Mouse (Mus musculus): Measurements from ENCODE around the gene Ubald1.

Gene Ubald1

DNA sequence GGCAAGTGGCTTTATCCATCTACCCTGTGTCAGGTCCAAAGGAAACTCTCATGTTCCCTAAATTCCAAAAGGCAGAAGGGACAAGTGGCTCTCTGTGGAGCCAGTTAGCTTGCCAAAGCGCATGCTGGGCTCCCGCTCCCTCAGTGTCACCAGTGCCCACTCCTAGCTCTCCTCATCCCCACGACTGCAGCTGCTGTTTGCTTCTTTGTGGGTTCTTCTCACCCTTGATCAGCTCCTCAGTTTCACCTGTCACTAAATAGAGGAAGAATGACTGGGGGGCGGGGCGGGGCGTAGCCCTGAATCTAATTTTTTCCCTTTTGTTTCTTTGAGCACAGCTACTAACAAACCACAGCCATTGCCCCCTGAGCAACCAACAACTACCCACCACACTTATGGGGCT lies 18.8 kb upstream of the Ubald1 start:
- DNase-seq: no peak

DNA sequence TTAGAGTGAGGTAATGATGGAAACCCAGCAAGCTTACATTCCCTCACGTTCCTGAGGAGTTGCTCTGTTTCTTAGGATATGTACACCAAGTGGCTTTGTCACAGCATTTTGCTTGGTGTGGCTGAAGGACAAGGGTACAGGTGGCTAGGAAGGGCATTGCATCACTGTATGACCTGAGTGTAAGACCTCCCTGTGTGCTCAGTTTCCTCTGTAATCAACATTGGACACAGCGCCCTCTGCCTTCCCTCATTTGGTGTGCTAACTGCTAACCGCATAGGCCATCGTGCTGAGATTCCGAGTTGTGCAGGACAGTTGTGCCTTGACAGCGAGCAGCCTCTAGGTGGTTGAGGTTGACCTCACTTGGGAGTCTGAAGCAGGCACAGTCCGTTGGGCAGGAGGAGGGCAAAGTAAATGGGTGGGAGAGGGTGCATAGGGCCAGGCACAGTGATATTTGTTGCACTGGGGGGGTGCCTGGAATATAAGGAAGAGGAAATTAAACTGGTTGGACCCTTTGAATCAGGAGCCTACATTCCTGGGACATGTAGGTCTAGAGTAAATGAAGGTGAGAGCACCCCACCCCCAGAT lies 17.1 kb upstream of the Ubald1 start:
- DNase-seq: no peak

DNA sequence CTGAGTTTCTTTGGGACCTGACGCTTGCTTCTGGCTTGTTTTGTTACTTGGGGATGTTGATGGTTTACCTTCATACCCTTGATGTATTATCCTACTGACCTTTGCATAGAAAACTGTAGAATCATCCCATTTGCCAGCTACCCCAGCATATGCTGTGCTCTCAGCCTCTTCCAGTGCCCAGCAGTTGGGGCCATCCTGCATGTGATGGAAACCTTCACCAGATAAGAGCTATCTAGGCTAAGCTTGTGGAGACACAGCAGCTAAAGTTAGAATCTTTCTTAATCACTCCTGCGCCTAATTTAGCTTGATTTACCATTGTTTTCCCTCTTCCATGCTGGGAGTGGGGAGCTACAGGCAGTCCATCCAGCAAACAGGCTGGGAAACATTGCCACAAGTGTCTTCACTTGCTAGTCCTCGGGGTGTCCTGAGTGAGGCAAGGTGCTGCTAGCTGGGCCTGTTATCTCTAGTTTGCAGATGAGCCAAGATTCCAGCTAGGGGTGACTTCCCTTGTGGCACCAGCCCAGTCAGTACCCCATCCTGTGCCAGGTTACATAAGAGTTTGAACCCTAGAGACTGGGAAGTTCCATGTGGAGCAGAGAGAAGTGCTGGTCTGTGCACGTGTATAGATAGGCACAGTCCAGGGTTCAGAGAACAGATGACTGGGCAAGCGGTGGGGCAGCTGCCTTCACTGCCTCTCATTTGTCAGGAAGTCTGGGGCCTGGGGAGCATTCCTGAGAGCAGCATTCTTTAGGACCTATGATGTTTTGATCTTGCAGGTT lies 16.3 kb upstream of the Ubald1 start:
- peak in 1 of 2 experiments; percentile 30 for DNase-seq

- DNase-seq: no peak
These were observed 14.2 kb upstream of the Ubald1 start for GRCm38 (mm10) chr16:4894201-4894908.

- no peak for DNase-seq
These were observed 12.1 kb upstream of the Ubald1 start for GRCm38 (mm10) chr16:4892171-4892570.

DNA sequence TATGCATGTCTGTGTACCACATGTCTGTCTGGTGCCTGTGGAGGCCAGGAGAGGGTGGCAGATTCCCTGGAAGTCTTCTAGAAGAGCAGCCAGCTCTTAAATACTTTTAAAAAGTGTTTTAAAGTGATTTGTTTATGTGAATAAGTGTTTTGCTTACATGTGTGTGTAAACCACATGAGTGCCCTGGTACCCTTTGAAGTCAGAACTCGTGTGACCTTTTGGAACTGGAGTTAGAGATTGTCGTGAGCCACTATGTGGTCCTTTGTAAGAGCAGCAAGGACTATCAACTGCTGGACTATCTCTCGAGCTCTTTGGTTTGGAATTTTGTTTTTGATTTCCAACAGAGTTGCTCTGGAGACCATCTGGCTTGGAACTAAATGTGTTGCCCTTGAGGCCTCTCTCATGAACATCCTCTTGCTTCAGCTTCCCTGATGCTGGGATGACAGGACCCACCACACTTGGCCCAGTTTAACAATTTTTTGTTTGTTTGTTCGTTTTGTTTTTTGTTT lies 10.1 kb upstream of the Ubald1 start:
- DNase-seq: no peak

DNA sequence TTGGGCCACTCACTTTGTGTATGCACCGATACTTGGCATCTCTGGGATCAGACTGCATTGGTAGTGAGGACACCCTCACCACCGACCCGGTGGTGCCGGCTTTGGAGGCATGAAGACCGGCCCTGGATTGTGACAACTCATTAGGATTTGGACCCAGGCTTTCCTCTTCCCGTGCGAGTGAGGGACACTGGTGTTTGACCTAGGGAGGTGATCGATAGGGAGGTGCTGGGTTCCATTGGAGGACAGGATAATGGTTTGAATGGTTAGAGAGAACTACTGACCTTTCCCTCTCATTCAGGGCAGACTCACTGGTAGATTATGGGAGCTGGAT lies 6.5 kb upstream of the Ubald1 start:
- DNase-seq: no peak

- peak; percentile 91 to 95 for DNase-seq
These were observed 5.9 kb upstream of the Ubald1 start, which contains the start of gene Mgrn1 for GRCm38 (mm10) chr16:4885760-4886689. Gene Mgrn1, plus strand, starts transcription at chr16:4886249.

DNA sequence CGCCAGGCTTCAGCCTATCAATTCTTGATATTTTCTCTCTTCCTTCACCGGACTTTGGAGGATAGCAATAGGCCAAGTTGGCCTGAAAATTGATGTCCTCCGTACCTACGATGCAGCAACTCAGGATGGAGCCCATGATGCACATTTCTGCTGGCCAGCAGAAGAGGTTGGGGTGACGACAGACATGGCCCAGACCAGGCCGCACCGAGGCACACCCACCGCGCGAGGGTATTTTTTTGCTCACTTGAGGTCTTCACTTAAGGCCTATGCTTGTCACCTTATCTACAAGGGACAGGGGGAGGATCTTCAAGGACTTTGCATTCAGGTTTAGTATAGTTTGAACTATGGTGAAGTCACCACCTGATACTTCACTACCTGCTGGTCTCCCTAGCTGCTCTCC lies 4.8 kb upstream of the Ubald1 start:
- DNase-seq: no peak

DNA sequence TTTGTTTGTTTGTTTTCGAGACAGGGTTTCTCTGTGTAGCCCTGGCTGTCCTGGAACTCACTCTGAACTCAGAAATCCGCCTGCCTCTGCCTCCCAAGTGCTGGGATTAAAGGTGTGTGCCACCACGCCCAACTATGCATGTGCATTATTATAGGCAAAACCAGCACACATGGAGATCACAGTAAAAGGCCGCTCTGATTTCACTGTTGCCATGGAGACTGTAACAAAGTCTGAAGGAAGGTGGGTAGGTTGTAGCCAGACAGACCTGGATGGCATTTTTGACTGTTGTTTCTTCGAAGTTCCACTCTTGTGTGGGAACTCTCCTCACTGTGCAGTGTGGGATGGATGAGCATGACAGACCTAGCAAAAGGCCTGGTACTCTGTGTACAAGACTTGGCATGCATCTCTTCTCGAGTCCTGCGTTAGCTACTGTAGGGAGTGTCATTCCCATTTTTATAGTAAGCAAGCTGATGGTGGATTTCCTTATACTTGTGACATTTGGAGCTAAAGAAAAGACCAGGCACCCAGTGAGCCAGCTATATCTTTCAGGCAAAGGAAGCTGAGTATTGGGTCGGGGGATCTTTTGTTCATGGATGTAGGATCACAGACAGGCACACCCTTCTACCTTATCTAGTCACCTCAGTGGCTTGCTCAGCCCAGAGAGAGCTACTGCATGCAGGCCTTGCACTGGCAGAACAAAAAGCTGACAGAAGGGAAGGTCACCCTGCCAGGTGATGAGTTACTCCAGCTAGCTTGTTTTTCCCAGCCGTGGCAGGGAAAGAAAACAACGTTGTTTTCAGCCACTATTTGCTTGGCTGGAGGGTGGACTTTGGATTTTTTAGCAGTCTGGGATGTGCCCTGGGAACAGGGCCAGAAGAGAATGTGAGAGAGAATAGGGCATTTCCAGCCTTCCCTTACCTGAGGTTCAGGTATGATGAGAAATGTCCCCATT lies 1.6 kb upstream of the Ubald1 start:
- DNase-seq: no peak

DNA sequence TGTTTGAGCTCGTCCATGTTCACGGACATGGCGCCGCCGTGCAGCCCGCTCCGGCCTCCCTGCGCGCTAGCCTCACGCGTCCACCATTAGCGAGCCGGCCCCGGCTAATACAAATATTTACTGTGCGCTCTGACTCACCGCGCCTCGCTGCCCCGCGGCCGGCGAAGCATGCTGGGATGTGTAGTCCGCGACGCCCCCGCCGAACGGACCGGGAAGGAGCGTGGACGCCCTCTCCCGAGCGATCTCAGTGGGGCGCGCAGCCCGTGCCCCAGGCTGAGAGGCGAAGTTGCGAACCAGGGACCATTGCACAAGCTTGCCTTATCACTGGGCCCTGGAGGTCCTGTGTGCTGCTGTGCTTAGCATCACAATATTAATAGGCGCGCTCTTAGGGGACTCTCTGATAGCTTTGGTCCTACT lies 399 bp downstream of the Ubald1 start:
- peak; percentile 92 to 95 for DNase-seq

GRCm38 (mm10) chr16:4879101-4879707 lies 911 bp downstream of the Ubald1 start:
- peak; percentile 67 to 79 for DNase-seq

- peak; percentile 58 to 67 for DNase-seq
These were observed 1.8 kb downstream of the Ubald1 start for GRCm38 (mm10) chr16:4878192-4878885.

DNA sequence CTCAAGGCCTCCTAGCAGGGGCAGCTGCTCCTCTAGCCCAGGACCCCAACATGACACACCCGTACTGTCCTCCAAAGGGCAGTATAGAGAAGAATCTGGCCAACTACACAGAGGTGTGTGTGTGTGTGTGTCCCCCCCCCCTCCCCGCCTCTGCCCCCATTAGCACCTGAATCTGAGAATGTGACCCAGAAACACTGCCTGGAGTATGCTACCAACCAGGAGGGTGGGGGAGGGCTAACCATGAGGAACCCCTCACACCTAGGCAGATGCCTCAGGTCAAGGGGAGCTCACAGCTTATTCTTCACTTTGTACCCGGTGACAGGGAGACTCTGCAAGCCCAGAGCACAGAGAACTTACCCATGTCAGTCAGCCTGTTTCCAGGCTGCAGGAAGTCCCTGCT lies 2.4 kb downstream of the Ubald1 start:
- no peak for DNase-seq

DNA sequence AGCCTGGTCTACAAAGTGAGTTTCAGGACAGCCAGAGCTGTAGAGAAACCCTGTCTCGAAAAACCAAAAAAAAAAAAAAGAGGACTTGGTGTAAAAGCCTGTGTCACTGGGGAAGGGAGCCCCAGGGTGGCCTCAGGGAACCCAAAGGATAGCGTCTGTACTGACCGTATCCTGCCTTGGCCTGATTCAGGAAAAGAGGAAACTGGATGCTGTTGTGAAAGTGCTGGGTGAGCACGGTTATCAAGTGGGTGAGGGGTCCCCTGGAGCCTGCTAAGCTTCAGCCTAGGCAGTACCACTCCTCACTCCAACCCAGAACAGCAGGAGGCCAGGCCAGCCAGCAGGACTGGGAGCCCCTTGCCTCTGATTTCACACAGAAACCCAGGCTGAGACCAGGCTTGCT lies 2.9 kb downstream of the Ubald1 start:
- no peak for DNase-seq

GRCm38 (mm10) chr16:4876033-4876680 lies 4.0 kb downstream of the Ubald1 start:
- peak; percentile 80 to 87 for DNase-seq

DNA sequence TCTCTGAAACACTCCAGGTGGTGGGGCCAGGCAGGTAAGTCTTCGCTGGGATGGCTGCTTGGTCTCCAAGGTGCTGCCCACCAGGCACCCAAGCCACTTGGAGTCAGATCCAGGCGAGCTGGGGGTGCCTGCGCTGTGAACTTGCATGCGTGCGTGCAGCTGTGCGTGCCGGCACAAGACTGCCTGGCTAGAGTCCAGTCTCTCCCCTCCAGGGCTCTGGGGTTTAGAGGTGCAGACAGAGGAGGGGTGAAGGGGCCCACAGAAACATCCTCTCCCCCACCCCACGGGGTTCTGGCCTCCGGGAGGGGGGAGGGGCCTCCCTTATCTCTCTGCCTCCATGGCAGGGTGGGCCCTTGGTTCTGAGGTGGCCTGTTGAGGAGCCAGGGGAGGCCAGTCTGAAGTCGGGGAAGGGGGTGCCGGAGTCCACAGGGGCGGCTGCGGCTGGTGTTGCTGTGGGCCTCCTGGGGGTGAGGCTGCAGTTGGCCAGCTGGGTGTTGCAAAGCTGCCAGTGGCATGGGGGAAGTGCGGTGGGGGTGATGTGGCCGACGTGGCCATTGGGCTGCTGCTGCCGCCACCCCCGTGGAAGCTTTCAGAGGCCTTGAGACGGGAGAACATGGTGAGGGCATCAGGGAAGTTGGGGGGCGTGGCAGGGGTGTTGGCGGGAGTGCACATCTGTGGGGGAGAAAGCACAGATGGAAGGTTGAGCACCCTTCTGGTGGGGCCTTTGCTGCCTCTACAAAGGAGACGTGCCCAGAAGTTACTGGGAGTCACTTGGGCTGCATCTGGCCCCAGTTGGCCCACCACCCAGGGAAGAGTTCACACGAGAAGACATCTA lies 4.7 kb downstream of the Ubald1 start:
- DNase-seq: peak in 1 of 2 experiments; percentile 37

DNA sequence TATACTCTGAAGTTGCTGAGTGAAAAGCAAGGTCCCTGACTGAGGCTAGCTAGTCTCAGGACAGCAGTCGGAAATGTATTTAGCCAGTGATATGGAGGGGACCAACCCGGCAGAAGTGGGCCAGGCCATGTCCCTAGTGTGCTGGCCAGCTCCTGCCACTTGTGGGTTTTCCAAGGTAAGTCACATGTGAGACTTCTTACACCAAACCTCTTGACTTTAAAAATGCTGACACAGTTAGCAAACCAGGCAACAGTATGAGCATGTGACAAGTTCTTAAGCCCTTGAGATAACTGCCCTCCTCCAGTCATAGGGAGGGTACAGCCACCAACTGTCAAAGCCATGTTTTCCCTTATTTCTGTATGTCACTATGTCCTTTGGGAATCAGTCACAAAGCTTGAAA lies 8.2 kb downstream of the Ubald1 start:
- no peak for DNase-seq

GRCm38 (mm10) chr16:4870490-4870889 lies 9.6 kb downstream of the Ubald1 start:
- no peak for DNase-seq
